Mouse (Mus musculus) megakaryocyte, adult 5-6 weeks (primary cell): ENCODE results near the gene Golga3. TPM values are rescaled to one million over a fixed set of nuclear protein-coding genes. Genes with fewer than 3 reads are reported as not detected.

ENCODE experiments used
- ATAC-seq: 2 replicates; pipeline ENCODE4 v1.8.0; 2016; ENCODE audit warnings: mild to moderate bottlenecking, inconsistent platforms; ENCODE audit not compliant: poor library complexity, severe bottlenecking
- total RNA-seq, 2 experiments: library from RNA; stranded (forward) in 1 of 2; stranded (reverse) in 1 of 2; fragments of 153-499, 151-499 nt in 1 of 2; fragments of 221-1000, 200-1000 nt in 1 of 2; gene quantifications; 2 replicates each; pipeline versions ENCODE4 v1.2.3 to v1.2.4; 2015 to 2017

Gene Golga3
- total RNA-seq, 2 experiments from 2014 or later: 11.9 to 22.7 TPM

DNA sequence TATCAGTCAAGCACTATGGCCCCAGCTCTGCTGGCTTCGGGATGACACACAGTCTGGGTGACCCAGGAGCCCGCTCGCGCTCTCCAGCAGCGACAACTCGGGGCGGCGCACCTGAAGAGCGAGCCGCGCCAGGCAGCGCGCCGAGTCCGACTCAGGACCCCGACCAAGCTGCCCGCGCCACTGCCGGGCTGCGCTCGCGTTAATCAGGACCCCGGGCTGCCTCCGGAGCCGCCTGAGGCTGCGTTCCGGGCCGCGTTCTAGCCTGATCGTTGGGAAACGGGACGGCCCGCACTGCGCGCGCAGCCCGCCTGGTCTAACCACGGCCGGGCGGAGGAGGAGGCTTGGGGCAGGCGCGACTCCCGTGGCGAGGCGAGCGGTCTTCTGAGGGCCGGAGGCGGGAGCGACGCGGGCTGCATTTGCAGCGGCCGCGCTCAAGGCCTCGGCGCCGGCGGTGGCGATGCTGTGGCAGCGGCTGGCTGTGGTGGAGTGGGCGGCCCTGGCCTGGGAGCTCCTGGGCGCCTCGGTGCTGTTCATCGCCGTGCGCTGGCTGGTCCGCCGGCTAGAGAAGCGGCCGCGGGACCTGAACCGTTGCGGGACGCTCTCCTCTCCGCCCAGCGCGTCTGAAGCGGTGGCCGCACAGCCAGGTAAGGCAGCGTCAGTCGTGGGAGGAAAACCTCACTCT is 54.4 kb downstream of the Golga3 start, which contains the start of gene Ankle2:
Gene Ankle2, plus strand, starts transcription at position 225 of the 682 bp plus-strand sequence.
- ATAC-seq: peak; percentile 92

DNA sequence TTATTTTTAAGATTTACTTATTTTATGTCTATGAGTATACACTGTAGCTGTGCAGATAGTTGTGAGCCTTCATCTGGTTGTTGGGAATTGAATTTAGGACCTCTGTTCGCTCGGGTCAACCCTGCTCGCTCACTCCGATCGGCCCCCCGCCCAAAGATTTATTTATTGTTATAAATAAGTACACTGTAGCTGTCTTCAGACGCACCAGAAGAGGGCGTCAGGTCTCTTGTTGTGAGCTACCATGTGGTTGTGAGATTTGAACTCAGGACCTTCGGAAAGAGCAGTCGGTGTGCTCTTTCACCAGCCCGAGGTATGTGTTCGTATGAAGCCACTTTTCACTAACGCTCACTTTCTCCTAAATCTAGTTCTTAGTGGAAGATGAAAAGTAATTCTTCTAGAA is 55.1 kb downstream of the Golga3 start:
- ATAC-seq: no peak

DNA sequence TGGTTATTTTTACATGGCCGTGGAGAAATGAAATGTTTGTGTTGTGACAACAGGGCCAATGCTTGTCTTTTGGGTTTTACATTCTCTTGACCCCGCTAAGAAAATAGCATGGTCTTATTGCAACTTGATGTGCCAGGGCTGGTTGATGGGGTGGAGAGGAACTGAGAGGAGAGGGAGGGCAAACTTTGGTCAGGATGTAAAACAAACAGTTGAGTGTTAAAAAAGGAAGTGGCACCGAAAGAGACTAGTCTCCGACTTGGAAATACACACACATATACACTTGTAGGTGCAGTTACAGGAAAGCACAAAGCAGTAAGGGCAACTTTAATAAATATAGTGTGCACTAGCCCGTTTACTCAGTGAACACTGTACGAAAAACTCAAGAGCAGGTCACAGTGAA is 55.8 kb downstream of the Golga3 start:
- ATAC-seq: peak; percentile 47

DNA sequence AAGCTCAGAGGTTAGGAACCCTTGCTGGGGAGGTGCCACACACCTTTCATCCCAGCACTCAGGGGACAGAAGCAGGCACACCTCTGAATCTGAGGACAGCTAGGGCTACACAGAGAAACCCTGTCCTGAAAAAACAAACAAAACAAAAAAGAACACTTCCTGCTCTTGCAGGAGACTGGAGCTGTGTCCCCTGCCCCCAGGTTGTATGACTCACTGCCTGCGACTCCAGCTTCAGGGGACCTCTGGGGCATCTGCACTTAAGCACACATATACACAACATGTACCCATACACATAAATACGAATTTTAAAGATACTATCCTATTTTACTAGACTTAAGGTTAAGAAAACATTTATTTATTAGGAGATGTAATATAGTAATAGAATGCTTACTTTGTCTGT is 67.6 kb downstream of the Golga3 start:
- ATAC-seq: no peak

DNA sequence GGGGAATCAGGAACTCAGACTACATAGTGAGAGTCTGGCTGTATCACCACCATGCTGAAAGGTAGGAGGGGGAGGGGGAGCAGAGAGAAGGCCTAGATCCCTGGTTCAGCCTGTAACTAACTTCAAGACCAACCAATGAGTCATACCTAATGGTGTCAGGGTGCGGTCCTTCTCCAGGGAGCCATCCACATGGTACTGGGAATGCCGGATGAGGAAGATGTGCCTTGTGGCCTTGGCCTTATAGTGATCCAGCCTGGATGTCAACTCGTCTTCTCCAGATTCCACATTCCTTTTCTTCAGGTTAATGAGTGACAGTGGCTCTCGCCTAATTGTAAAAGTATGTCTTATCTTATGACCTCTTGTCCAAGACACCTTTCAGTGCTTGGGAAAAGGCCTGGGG is 90.4 kb downstream of the Golga3 start:
- no peak for ATAC-seq

DNA sequence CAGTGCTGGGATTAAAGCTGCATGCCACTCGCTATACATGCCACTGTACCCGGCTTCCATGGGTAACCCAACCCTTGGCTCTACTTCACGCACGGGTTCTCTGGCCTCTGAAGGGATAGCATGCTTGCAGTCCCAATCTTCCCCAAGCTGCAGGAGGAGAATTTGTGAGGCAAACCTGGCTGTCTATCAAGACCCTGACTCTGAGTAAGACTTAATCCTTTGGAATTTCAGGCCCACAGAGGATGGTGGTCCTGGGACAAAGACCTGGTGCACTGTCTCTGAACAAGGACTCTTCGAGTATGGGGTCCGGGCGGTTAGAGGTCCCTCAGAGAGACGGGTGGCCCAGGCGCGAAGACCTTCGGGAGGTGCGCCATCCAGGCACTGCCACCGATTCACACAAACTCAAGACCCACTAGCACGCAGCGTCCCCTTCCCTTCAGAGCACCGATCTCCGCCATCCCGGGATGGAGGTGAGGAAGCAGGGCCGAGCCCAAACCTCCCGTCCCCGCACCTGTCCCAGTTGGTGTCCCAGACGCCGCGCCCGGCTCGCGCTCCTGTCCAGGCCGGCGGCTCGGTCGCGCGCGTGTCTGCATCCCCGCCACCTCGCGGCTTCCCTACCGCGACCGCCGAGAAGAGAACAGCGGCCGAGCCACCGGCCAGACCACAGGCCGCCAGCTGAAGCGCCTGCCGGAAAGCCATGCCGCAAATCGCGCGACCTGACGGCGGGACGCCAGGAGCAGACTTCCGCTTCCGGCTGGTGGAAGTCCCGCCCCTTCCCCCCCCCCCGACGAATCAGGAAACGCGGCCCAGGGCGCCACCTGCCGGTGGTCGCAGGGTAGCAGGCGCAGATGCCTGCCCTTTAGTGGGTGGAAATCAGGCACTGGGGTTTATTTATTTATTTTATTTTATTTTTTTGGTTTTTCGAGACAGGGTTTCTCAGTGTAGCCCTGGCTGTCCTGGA is 92.9 kb downstream of the Golga3 start, which contains the start of gene Pgam5:
Gene Pgam5, minus strand, starts transcription at position 773 of the 961 bp plus-strand sequence.
- peak; percentile 98 for ATAC-seq

DNA sequence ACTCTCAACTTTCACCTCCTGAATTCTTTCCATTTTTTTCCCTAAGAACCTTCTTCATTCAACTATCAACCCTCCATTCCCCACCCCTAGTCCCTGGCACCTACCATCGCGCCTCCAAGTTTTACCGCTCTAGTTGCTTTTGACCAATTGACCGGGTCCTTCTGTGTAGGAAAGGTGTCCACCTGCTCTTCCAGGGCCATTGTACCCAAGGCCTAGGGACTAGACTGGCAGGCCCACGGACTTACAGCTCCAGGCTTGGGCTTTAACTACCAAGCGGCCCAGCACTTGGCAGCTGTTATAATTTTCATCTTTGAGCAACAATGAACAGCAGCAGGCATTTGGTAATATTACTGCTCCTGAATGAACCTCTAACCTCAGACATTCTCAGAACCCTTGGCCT is 93.7 kb downstream of the Golga3 start:
- ATAC-seq: no peak

DNA sequence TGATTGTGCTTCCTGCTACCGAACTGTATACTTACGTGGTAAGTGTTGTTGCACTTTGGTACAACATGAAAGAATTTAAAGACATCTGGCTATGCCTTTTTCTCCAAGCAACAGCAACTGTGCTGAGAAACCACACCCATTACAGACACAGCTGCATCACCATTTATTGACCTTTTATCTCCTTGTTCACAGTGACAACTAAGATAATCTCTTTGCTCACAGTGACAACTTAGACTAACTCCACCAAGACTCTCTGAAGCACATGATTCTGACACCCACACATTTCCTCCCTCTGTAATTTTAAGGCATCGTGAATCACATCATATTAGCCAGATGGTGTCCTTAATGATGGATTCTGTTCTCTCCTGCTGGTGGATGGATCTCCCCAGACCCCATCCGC is 97.6 kb downstream of the Golga3 start:
- ATAC-seq: no peak

DNA sequence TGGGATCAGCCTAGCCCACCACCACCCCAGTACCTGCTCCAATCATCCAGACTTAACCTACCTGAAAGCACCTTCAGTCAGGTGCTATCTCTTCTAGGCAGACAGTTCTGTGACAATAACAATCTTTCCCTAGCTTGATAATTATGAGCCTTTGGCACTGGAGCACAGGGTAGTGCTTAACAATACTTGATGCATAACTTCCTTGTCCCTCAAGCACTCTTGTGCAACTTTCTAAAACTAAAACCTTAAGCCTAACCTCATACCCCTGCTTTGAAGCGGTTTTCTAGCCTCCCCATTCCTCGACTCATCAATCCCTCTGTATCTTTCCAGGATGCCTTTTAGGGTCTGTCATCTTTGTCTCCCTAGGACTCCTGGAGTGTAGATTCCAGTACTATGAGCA is 98.3 kb downstream of the Golga3 start:
- ATAC-seq: no peak

Other genes starting within 250 kb of the Golga3 start
- 15.3 and 20.1 TPM in 2 replicates for gene Zfp932, start 180.2 kb upstream of the Golga3 start, total RNA-seq (2015)
- gene Zfp932, start 180.2 kb upstream of the Golga3 start, total RNA-seq (2017): 39.2 and 50.6 TPM in 2 replicates
- 12.1 and 13.7 TPM in 2 replicates for gene Gm17655, start 104.2 kb upstream of the Golga3 start, total RNA-seq (2015)
- 4.4 and 4.6 TPM in 2 replicates for gene Gm17655, start 104.2 kb upstream of the Golga3 start, total RNA-seq (2017)
- 0.78 and 0.93 TPM in 2 replicates for gene Gm35315, start 82.3 kb upstream of the Golga3 start, total RNA-seq (2015)
- 0.29 and 0.37 TPM in 2 replicates for gene Gm35315, start 82.3 kb upstream of the Golga3 start, total RNA-seq (2017)
- gene Plcxd1, start 76.7 kb upstream of the Golga3 start, total RNA-seq (2015): not detected in 2 replicates
- gene Plcxd1, start 76.7 kb upstream of the Golga3 start, total RNA-seq (2017): 0.11 TPM in 1 of 2 replicates, not detected in the other
- 7.5 and 14.5 TPM in 2 replicates for gene Gtpbp6, start 68.5 kb upstream of the Golga3 start, total RNA-seq (2015)
- 15.9 and 17.9 TPM in 2 replicates for gene Gtpbp6, start 68.5 kb upstream of the Golga3 start, total RNA-seq (2017)
- 2.5 and 4.2 TPM in 2 replicates for gene Zfp605, start 66.6 kb upstream of the Golga3 start, total RNA-seq (2015)
- 5.9 and 8.1 TPM in 2 replicates for gene Zfp605, start 66.6 kb upstream of the Golga3 start, total RNA-seq (2017)
- gene Chfr, start 40.9 kb upstream of the Golga3 start, total RNA-seq (2015): 45.7 and 49.6 TPM in 2 replicates
- gene Chfr, start 40.9 kb upstream of the Golga3 start, total RNA-seq (2017): 73.1 and 78.6 TPM in 2 replicates
- 59.7 and 62.4 TPM in 2 replicates for gene Ankle2, start 54.3 kb downstream of the Golga3 start, total RNA-seq (2015)
- 86.8 and 106 TPM in 2 replicates for gene Ankle2, start 54.3 kb downstream of the Golga3 start, total RNA-seq (2017)
- gene Pgam5, start 93.2 kb downstream of the Golga3 start, total RNA-seq (2015): 28.3 and 29.8 TPM in 2 replicates
- 19.4 and 23.4 TPM in 2 replicates for gene Pgam5, start 93.2 kb downstream of the Golga3 start, total RNA-seq (2017)
- 3.0 and 5.2 TPM in 2 replicates for gene Pxmp2, start 109.5 kb downstream of the Golga3 start, total RNA-seq (2015)
- 5.0 and 8.6 TPM in 2 replicates for gene Pxmp2, start 109.5 kb downstream of the Golga3 start, total RNA-seq (2017)
- 32.1 and 44.4 TPM in 2 replicates for gene Pole, start 109.6 kb downstream of the Golga3 start, total RNA-seq (2015)
- 21.7 and 23.2 TPM in 2 replicates for gene Pole, start 109.6 kb downstream of the Golga3 start, total RNA-seq (2017)
- not detected in 2 replicates for gene P2rx2, start 166.5 kb downstream of the Golga3 start, total RNA-seq (2015)
- 0.11 TPM in 1 of 2 replicates, not detected in the other for gene P2rx2, start 166.5 kb downstream of the Golga3 start, total RNA-seq (2017)
- gene Lrcol1, start 168.0 kb downstream of the Golga3 start, total RNA-seq (2015): not detected in 2 replicates
- gene Lrcol1, start 168.0 kb downstream of the Golga3 start, total RNA-seq (2017): not detected in 2 replicates